Mouse (Mus musculus) mouse trophoblast stem cell (cell line): ENCODE data around the gene Egfl8.

Experiments
- in situ Hi-C, 2 experiments: fragments of 300-500 bp; cut with MseI, MboI; formaldehyde crosslinking; loops; 2 replicates in 1 of 2; 3 replicates in 1 of 2; pipeline ENCODE4 v1.15.1; 2025

The Egfl8 gene

GRCm38 (mm10) chr17:34597566-34598095 is 18.1 kb downstream of the Egfl8 start, which contains the start of gene Ager:
Gene Ager (plus strand): TSS chr17:34597862.
- in situ Hi-C loops: no loop called here

- in situ Hi-C loops: no loop called here
Measured at GRCm38 (mm10) chr17:34596098-34596497, 19.7 kb downstream of the Egfl8 start.

DNA sequence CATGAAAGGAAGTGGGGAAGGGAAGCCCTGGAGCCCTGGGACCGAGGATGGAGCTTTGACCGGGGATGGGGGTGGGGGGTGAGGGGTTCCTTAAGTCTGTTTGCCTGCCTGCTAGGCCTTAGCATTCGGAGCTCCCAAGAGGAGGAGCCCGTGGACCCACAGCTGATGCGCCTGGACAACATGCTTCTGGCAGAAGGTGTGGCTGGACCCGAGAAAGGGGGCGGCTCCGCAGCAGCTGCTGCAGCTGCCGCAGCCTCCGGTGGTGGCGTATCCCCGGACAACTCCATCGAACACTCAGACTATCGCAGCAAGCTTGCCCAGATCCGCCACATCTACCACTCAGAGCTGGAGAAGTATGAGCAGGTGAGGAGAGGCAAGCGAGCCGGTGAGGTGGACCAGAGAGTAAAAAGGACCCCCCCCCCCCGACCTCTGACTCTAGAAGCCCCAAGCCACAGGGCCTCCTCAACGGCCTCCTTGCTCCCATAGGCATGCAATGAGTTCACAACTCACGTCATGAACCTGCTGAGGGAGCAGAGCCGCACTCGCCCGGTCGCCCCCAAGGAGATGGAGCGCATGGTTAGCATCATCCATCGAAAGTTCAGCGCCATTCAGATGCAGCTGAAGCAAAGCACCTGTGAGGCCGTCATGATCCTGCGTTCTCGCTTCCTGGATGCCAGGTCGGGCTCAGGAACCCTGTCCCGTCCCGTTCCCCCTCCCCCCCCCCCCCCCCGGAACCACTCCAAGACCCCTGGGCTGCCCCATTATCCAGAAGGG is 21.8 kb downstream of the Egfl8 start:
- in situ Hi-C loops: no loop called here

DNA sequence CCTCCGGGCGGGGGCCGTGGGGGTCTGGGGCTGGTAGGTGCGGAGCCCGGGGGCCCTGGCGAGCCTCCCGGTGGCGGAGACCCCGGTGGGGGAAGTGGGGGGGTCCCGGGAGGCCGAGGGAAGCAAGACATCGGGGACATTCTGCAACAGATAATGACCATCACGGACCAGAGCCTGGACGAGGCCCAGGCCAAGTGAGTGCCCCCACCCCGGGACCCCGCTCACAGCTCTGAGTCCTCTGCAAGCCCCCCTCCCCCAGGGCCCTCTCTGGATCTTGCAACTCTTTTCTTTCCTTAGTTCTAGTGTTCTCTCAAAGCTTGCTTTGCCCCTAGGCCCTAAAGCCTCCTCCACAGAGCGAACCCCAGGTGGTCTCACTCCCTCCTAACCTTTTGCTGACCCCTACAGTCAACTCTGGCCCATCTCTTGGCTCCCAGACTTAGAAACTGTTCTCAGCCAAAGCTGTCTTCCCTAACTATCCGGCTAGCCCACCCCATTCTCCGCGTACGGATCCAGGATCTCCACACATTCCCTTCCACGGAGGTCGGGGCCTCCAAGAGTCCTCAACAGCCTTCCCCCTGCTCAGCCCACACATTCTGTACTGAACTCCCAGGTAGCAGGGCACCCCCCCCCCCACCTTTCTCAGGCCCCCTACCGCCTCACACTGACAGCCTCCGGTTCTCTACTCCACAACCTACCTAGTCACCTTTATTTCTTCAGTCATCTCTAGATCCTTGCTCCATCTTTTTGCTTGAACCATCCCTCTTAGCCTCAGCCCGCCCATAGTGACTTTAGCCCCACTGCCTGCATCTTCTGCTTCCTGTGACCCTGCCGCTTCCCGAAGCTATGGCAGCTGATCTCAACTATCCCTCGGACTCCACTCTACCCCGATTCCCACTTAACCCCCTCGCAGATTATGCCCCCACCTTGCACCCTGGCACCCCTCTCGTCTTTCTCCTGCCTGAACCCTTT is 22.9 kb downstream of the Egfl8 start:
- in situ Hi-C loops: no loop called here

DNA sequence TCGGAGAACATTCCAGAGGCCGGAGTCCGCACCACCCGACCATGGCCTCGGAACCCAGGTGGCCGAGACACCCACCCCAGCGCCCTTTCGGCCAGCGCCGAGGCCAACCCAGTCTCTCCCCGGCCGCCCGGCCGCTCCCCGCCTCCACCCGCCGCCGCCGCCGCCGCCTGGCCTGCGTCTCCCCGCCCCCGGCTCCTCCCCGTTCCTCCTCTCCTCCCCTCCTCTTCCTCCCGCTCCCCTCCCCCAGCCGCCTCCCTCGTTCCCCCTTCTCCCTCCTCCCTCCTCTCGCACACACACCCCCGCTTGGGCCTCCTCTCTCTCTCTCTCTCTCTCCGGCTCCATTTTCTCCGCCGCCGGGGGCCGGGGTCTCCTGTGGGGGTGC is 23.8 kb downstream of the Egfl8 start:
- in situ Hi-C loops: no loop called here

- in situ Hi-C loops: no loop called here
Measured at GRCm38 (mm10) chr17:34591029-34591993, 24.5 kb downstream of the Egfl8 start, which contains the start of gene Pbx2. Gene Pbx2 (plus strand): TSS chr17:34591266.

GRCm38 (mm10) chr17:34590154-34590987 is 25.4 kb downstream of the Egfl8 start:
- in situ Hi-C loops: no loop called here

DNA sequence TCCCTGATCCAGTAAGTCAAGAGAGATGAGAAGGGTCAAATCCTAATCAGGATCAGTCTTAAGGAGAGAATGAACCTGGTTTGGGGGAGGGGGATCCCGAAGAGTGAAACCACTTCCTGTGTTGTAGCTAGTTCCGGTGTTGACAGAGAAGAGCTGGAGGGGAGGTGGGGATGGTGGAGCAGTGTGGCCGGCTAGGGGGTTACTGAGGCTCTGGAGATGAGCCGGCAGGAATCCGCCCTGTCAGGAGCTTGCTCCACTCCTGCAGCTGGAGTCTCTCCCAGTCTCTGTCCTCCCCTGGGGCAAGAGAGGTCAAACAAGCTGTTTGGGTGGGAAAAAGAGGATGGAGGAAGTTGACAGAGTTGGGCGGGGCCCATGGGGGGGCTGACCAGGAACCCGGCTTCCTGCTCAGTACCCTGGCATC is 26.1 kb downstream of the Egfl8 start, which contains the start of gene Gpsm3:
Gene Gpsm3, plus strand, starts transcription at position 126 of the 421 bp plus-strand sequence.
- in situ Hi-C loops: no loop called here

DNA sequence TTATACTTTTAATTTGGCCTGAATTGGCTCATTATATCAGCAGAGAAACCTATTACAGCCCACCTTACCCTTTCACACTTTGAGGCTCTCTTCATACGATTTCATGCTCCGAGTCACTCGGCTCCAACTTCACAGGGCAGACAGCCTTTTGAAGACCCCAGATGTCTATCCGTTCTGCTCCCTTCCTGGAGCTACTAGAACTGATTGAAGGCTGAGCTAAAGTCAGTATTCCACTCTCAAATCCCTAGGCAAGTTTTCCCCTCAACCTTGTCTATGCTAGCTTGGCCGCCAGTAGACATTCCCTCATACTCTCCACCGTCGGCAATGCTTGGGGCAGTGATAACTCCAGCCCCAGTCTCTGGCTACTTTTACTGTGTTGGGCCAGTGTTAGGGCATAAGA is 26.6 kb downstream of the Egfl8 start:
- in situ Hi-C loops: no loop called here

DNA sequence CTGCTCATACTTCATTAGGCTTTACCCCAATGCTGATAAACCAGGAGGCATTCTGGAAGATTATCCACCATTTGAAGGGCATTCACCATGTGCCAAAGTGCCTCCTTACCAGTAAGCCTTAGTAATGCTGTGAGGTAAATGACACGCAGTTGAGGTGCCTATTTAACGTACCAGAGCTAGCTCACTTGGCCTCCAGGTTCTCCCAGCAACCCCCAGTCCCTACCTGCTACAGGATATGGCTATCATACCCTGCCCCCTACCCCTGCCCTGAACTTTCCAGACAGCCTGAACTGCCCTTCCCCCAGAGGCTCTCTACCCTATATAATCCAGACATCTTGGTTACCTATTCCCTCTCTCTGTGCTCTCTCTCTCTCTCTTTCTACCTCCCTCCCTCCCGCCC is 27.0 kb downstream of the Egfl8 start:
- in situ Hi-C loops: no loop called here

DNA sequence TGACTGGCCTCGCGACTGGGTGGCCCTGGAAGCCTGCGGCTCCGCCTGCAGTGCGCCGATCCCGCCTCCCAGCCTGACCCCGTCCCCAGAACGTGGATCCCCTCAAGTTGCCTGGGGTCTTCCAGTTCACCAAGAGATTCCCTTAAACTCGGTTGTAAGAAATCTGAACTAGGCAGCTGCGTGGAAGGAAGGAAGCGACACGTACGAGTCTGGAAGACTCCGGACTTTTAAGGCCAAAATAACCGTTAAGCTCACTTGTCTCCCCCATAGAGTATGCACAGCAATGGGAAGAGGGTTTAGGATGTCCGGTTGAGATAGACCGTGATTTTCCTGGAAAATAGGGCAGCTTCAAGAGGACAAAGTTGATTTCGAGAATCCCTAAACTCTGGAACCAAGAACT is 28.0 kb downstream of the Egfl8 start:
- in situ Hi-C loops: no loop called here

DNA sequence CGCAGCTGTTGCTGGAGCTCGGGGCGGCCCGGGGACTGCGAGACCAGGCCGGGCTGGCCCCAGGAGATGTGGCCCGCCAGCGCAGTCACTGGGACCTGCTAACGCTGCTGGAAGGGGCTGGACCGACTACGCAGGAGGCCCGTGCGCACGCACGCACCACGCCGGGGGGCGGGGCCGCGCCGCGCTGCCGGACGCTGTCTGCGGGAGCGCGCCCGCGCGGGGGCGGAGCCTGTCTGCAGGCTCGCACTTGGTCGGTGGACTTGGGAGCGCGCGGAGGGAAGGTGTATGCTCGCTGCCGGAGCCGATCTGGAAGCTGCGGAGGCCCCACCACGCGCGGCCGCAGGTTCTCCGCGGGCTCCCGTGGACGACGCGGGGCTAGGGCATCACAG is 28.4 kb downstream of the Egfl8 start:
- in situ Hi-C loops: no loop called here

DNA sequence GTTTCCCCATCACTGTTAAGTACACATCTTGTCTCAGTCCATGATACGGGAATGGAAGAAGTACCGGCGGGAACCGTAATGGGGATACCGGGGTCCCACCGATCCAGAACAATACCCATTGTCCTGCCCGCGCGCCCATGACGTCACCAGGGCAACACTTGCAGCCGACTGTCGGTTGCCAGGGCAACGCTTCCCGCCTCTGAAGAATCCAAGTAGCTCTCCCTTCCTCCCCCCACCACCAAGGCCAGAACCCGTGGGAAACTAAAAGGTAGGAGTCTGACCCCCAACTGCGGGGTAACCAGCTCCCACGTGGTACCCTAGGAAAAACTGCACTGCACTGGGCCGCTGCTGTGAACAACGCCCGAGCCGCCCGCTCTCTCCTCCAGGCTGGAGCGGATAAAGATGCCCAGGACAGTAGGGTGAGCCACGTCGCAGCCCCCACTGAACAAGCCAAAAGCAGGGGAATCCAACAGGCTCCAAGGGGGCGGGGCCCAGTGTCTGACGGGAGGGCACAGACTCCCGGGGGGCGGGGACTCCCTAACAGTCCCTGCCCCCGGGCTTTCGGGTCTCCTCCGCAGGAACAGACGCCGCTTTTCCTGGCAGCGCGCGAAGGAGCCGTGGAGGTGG is 28.9 kb downstream of the Egfl8 start:
- in situ Hi-C loops: no loop called here

DNA sequence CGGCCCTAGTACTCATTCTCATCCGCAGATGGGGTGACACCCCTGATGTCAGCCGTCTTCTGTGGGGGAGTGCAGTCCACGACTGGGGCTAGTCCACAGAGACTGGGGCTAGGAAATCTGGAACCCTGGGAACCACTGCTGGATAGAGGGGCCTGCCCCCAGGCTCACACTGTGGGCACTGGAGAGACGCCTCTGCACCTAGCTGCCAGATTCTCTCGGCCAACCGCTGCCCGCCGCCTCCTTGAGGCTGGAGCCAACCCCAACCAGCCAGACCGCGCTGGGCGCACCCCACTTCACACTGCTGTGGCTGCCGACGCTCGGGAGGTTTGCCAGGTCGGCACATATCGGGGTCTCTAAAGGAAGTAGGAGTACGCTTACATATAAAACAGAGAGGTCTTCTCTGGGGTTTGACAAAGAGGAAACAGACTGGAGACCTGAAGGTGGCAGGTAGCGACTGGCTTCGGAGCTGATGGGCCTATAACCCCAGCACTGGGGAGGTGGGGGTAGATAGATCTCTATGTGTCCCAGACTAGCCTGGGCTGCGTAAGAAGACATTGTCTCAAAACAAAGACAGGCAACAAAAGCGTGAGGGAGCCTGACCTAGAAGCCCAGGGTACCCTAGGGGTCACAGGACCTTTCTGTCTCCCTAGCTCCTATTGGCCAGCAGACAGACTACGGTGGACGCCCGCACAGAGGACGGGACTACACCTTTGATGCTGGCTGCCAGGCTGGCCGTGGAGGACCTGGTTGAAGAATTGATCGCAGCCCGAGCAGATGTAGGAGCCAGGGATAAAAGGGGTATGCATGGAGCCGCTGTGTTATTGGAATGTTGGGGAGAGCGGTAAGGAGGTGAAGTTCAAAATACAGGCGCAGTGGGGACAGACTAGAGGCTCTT is 29.6 kb downstream of the Egfl8 start:
- in situ Hi-C loops: no loop called here

- in situ Hi-C loops: no loop called here
Measured at GRCm38 (mm10) chr17:34585121-34585520, 30.6 kb downstream of the Egfl8 start.

DNA sequence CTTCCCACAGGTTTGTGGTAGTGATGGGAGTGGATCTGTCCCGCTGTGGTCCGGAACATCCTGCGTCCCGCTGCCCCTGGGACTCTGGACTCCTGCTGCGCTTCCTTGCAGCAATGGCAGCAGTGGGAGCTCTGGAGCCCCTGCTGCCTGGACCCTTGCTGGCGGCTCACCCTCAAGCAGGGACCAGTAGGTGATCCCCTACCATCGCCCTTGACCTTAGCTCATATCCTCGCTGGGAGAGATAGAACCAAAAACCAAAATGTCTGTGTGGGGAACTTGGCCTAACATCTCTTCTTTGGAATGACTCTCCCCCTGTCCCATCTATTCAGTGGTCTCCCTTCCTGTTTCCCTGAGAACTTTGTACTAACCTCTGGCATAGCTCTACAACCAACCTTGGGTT is 32.0 kb downstream of the Egfl8 start:
- in situ Hi-C loops: no loop called here

- in situ Hi-C loops: no loop called here
Measured at GRCm38 (mm10) chr17:34583397-34583796, 32.4 kb downstream of the Egfl8 start.

DNA sequence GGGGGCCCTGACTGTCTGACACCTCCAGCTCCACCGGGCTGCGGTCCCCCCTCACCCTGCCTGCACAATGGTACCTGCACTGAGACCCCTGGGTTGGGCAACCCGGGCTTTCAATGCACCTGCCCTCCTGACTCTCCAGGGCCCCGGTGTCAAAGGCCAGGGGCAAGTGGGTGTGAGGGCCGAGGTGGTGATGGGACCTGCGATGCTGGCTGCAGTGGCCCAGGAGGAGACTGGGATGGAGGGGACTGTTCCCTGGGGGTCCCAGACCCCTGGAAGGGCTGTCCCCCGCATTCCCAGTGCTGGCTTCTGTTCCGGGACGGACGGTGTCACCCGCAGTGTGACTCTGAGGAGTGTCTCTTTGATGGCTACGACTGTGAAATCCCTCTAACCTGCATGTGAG is 33.2 kb downstream of the Egfl8 start:
- in situ Hi-C loops: no loop called here

DNA sequence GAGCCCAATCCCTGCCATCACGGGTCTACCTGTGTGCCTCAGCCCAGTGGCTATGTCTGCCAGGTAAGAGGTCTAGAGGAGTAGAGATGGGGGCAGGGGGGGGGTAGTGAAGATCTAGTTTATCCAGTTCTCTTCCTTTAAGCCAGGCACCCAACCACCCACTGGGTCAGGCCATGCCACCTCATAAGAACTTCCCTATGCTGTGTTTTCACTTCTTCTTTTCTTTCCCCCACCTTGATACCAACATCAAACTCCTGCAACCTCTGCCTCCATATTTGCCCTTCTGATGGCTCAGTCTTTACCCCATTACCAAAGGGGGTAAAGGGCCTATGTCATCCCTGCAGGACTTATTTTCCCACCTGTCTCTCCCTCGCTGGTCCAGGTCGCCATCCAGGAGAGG is 37.7 kb downstream of the Egfl8 start:
- in situ Hi-C loops: loop anchor here in 1 of 2 experiments (5.0 kb wide), 1 partner anchor 34 kb away; no protein-coding TSS in a partner anchor
